Mouse (Mus musculus) left cerebral cortex, postnatal 25 days (tissue): ENCODE measurements at regions not wholly inside any gene's neighbourhood (a gene's known extent, or its start where the extent isn't known, plus 50 kb on each side); places are given as distances from the start of the nearest gene placed in this dataset.
A peak's percentile ranks its signal among the peaks of the same experiment; 100 is the strongest.

Source experiments
- DNase-seq, 2 experiments: peaks; one replicate each; pipeline ENCODE4 v3.0.0; 2022; ENCODE audit warnings: low spot score in 2 of 2, mixed read lengths in 1 of 2
- intact Hi-C: fragments of 180-260 bp; cut with DNase I; formaldehyde crosslinking; loops from one replicate; pipeline ENCODE4 v1.15.1; 2025

GRCm38 (mm10) chr9:8330886-8331476, 196.9 kb upstream of the Cep126 start:
- DNase-seq = peak; percentile 40 to 85
- intact Hi-C loops = no loop called here

GRCm38 (mm10) chr9:8340628-8341027, 203.3 kb upstream of the Trpc6 start:
- DNase-seq = no peak
- intact Hi-C loops = no loop called here

- intact Hi-C loops = no loop called here
- DNase-seq = no peak
Observed at GRCm38 (mm10) chr9:8351071-8351470, 192.9 kb upstream of the Trpc6 start.
